ENCODE assay signal across 10 mouse cellular contexts in genomic region chr2:35397096-35397495, GRCm38 (mm10). TPM values are rescaled to one million over a fixed set of nuclear protein-coding genes. Genes with fewer than 3 reads are reported as not detected.
A peak's percentile ranks its signal among the peaks of the same experiment; 100 is the strongest.
DNase-seq lines count a peak whose midpoint lies in the region; ATAC-seq and TF ChIP-seq lines count a peak whose summit lies in the region.
"Had no signal": no experiment of that assay in that cellular context is flagged by ENCODE, and none has a peak within 500 bp of the region (broad histone marks: within the 10 kb centered on the region; RNA-seq: fewer than 3 reads in every experiment).

Gene 4930402F06Rik, minus strand, starts transcription at chr2:35397175.

- no peaks in the 10 kb centered on the region for H3K27me3 ChIP-seq in heart, postnatal 0 days (ENCODE audit: control insufficient read depth, insufficient read depth, low read length)
- no peaks in the 10 kb centered on the region for H3K27me3 ChIP-seq in midbrain, embryonic 14.5 days (ENCODE audit: control insufficient read depth, insufficient read depth, low read length)
- no peaks in the 10 kb centered on the region for H3K27me3 ChIP-seq in heart, adult 2 months (ENCODE audit: control insufficient read depth, insufficient read depth, low read length)
- H3K27me3 ChIP-seq: liver, embryonic 13.5 days had no signal

- 0 out of 2 replicates have a peak, but pooled peaks have one; percentile 33 for ATAC-seq in heart, postnatal 0 days (ENCODE audit: insufficient read depth, low read depth)
- no peak for ATAC-seq in midbrain, embryonic 14.5 days (ENCODE audit: low FRiP score, low TSS enrichment)

- no peaks in the 10 kb centered on the region for H3K4me1 ChIP-seq in heart, postnatal 0 days (ENCODE audit: control insufficient read depth, insufficient read depth)
- peaks cover 17% of the 10 kb centered on the region for H3K4me1 ChIP-seq in bone marrow macrophage, adult 2 months (ENCODE audit: control insufficient read depth, insufficient read depth, low read length)
- no peaks in the 10 kb centered on the region for H3K4me1 ChIP-seq in midbrain, embryonic 14.5 days (ENCODE audit: control insufficient read depth, insufficient read depth, low read length)
- H3K4me1 ChIP-seq in heart, adult 2 months (ENCODE audit: control insufficient read depth, insufficient read depth, low read length), result peaks cover 2% of the 10 kb centered on the region; the same call in 1 of the 2 replicates

- TF ChIP-seq EP300 in heart, postnatal 0 days (IDR thresholded peaks at IDR 0.05; ENCODE audit: low read depth), result no peak
- TF ChIP-seq EP300 in heart, adult 2 months (IDR thresholded peaks at IDR 0.05; ENCODE audit: insufficient read depth, low read depth, low read length), result no peak

- intact Hi-C loops in heart, postnatal 10 days (cut with DNase I), result loop anchor here (1.0 kb wide), 3 partner anchors 48 to 105 kb away; no protein-coding TSS in a partner anchor
- intact Hi-C loops in heart, adult 2 months (cut with DNase I), result loop anchor here (1.0 kb wide), 1 partner anchor 99 kb away; no protein-coding TSS in a partner anchor

- no peaks in the 10 kb centered on the region for H3K9me3 ChIP-seq in heart, postnatal 0 days (replicated peaks; ENCODE audit: control insufficient read depth, low read length)
- no peaks in the 10 kb centered on the region for H3K9me3 ChIP-seq in midbrain, embryonic 14.5 days (ENCODE audit: control insufficient read depth, low read length)
- H3K9me3 ChIP-seq: liver, embryonic 13.5 days had no signal

- H3K9ac ChIP-seq in heart, postnatal 0 days (replicated peaks; ENCODE audit: low read depth, low read length), result no peak within 1 kb of the TSS
- H3K9ac ChIP-seq in midbrain, embryonic 14.5 days (replicated peaks; ENCODE audit: low read length), result no peak within 1 kb of the TSS
- H3K9ac ChIP-seq in heart, adult 2 months (ENCODE audit: low read depth, low read length), result no peak within 1 kb of the TSS
- H3K9ac ChIP-seq: liver, embryonic 13.5 days had no signal

- H3K4me3 ChIP-seq in heart, postnatal 0 days (ENCODE audit: low read depth, low read length), result no peak within 1 kb of the TSS
- H3K4me3 ChIP-seq in bone marrow macrophage, adult 2 months (ENCODE audit: insufficient read depth, low read length), result peak within 1 kb of the TSS; percentile 37
- H3K4me3 ChIP-seq in midbrain, embryonic 14.5 days (replicated peaks; ENCODE audit: low read depth, low read length), result no peak within 1 kb of the TSS
- H3K4me3 ChIP-seq in heart, adult 2 months, result no peak within 1 kb of the TSS
- H3K4me3 ChIP-seq: liver, embryonic 13.5 days had no signal

- no peak for DNase-seq in heart, postnatal 0 days (ENCODE audit: low spot score)
- no peak for DNase-seq in heart, postnatal 10 days
- peak; percentile 10 to 20 for DNase-seq in frontal cortex, postnatal 25 days (ENCODE audit: low spot score in 2 of 2)
- DNase-seq in midbrain, embryonic 14.5 days, result peak; percentile 43
- no peak for DNase-seq in adrenal gland, adult 8-10 months
- DNase-seq in kidney, postnatal 14 days, result no peak
- DNase-seq in heart, adult 2 months, result no peak

- no peak within 1 kb of the TSS for H3K27ac ChIP-seq in heart, postnatal 0 days (ENCODE audit: low read depth)
- no peak within 1 kb of the TSS for H3K27ac ChIP-seq in bone marrow macrophage, adult 2 months (ENCODE audit: insufficient read depth, low read depth, low read length)
- H3K27ac ChIP-seq in midbrain, embryonic 14.5 days (replicated peaks; ENCODE audit: low read depth, low read length), result no peak within 1 kb of the TSS
- H3K27ac ChIP-seq in heart, adult 2 months, result no peak within 1 kb of the TSS
- H3K27ac ChIP-seq: liver, embryonic 13.5 days had no signal

- H3K4me2 ChIP-seq in heart, postnatal 0 days (ENCODE audit: low read depth, low read length), result no peak within 1 kb of the TSS
- no peak within 1 kb of the TSS for H3K4me2 ChIP-seq in midbrain, embryonic 14.5 days (ENCODE audit: low read length)
- H3K4me2 ChIP-seq: liver, embryonic 13.5 days had no signal

- no peak for TF ChIP-seq POLR2A in bone marrow macrophage, adult 2 months (IDR thresholded peaks at IDR 0.05; ENCODE audit: borderline replicate concordance, low read depth, low read length)
- TF ChIP-seq POLR2A in heart, adult 2 months (IDR thresholded peaks at IDR 0.05; ENCODE audit: insufficient read depth, low read depth, low read length), result no peak

- TF ChIP-seq CTCF in heart, postnatal 0 days (IDR thresholded peaks at IDR 0.05; ENCODE audit: low read depth), result no peak
- TF ChIP-seq CTCF in bone marrow macrophage, adult 2 months (IDR thresholded peaks at IDR 0.05; ENCODE audit: low read depth, low read length), result no peak
- no peak for TF ChIP-seq CTCF in heart, adult 2 months (IDR thresholded peaks at IDR 0.05)

- H3K79me2 ChIP-seq in heart, adult 2 months (replicated peaks; ENCODE audit: control insufficient read depth, insufficient read depth, low read length), result no peaks in the 10 kb centered on the region

- WGBS in heart, postnatal 0 days, result 44% methylated on average over 5 of the region's 5 CpGs
- 47% methylated on average over 5 of the region's 5 CpGs for WGBS in midbrain, embryonic 14.5 days
- 53% methylated on average over 5 of the region's 5 CpGs for WGBS in heart, adult 2 months

- H3K36me3 ChIP-seq in heart, postnatal 0 days (replicated peaks; ENCODE audit: control insufficient read depth, insufficient read depth, low read length), result peaks cover 11% of the 10 kb centered on the region
- H3K36me3 ChIP-seq in midbrain, embryonic 14.5 days (ENCODE audit: control insufficient read depth, insufficient read depth, low read length), result no peaks in the 10 kb centered on the region
- H3K36me3 ChIP-seq in heart, adult 2 months (ENCODE audit: control insufficient read depth, insufficient read depth, low read length), result no peaks in the 10 kb centered on the region

RNA-seq across cellular contexts. Expression of gene 4930402F06Rik, which starts in this region (rescaled TPM):
- not detected in 2 replicates for total RNA-seq in heart, postnatal 0 days (2014; rRNA removed; ENCODE audit: low replicate concordance)
- not detected in 2 replicates for polyA plus RNA-seq in heart, postnatal 0 days (2015; fragmentation: Nextera tagmentation; extraction: Ambion mirVana)
- total RNA-seq in heart, postnatal 10 days (2021), result not detected
- not detected in 2 replicates for polyA plus RNA-seq in bone marrow macrophage, adult 2 months (2012; ENCODE audit: insufficient read depth, insufficient read length, missing spikeins)
- polyA plus RNA-seq in midbrain, embryonic 14.5 days (2014; fragmentation: Nextera tagmentation; extraction: Ambion mirVana), result not detected in 2 replicates
- not detected for total RNA-seq in adrenal gland, adult 8-10 months (2022)
- not detected for total RNA-seq in heart, adult 2 months (2021)
- polyA plus RNA-seq in heart, adult 2 months (2012; rRNA removed), result not detected in 2 replicates
- total RNA-seq: granulocyte monocyte progenitor cell, adult 5-6 weeks had no signal
- polyA plus RNA-seq: liver, embryonic 13.5 days had no signal

Comparison
In these comparisons a context has a peak if more than half of its experiments do, and no peak if none do; other contexts are left out.
1. Peak in ATAC-seq in heart, postnatal 0 days; RNA of the gene not detected or under 1 TPM.
2. Peak in DNase-seq in midbrain, embryonic 14.5 days; RNA of the gene not detected or under 1 TPM.
3. DNase-seq: peak in frontal cortex, postnatal 25 days (2 of 2); none in heart, postnatal 0 days (single experiment), heart, postnatal 10 days (0 of 2), adrenal gland, adult 8-10 months (single experiment), kidney, postnatal 14 days (single experiment) and heart, adult 2 months (0 of 2).